Mouse (Mus musculus) cerebellum, postnatal 36 days (tissue): ENCODE measurements at regions not wholly inside any gene's neighbourhood (a gene's known extent, or its start where the extent isn't known, plus 50 kb on each side); places are given as distances from the start of the nearest gene placed in this dataset.

Experiments used
- DNase-seq, 2 experiments: peaks; one replicate each; pipeline ENCODE4 v3.0.0; 2021 to 2022; ENCODE audit warnings: mixed read lengths in 2 of 2

DNA sequence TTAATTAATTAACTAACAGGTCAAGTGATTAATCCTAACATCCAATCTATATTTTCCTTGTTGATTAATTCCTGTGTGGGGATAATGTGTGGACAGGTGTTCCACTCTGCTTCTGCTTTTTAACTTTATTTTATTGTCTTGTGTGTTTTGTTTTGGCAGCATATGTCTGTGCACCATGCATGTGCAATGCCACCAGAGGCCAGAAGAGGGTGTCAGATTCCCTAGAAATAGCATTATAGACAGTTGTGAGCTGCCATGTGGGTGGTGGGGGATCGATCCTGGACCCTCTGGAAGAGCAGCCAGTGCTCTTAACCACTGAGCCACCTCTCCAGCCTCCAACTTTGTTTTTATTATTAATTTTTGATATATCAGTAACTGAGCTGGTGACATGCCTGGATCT lies 65.6 kb downstream of the En1 start:
- DNase-seq, result no peak

DNA sequence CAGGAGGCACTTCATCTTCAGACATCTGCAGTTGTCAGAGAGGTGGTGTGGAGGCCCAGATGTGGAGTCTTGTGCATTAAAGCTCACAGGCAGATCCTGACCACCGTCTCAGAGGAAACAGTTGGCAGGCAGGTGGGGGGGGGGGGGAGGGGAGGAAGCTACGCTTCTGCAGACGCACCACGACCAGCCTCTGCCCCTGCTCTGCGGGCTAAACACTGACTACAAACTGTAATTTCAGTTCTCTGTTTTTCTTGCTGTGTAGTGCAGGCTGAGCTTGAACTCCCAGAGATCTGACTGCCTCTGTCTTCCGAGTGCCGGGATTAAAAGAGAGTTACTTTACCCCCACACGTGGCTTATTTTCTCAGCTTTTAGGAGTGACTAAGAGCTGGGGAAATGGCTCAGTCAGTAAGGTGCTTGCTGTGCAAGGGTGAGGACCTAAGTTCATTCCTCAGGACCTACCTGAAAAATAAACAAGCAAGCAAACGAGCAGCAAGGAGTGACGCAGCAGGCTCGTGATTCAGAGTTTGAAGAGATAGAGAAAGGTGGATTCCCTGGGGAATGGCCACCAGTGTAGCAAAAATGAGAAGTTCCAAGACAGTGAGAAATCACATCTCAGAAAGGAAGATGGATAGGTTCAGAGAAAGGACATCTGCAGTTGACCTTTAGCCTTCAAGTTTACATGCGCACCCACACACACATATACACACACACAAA lies 81.5 kb downstream of the En1 start:
- no peak for DNase-seq

DNA sequence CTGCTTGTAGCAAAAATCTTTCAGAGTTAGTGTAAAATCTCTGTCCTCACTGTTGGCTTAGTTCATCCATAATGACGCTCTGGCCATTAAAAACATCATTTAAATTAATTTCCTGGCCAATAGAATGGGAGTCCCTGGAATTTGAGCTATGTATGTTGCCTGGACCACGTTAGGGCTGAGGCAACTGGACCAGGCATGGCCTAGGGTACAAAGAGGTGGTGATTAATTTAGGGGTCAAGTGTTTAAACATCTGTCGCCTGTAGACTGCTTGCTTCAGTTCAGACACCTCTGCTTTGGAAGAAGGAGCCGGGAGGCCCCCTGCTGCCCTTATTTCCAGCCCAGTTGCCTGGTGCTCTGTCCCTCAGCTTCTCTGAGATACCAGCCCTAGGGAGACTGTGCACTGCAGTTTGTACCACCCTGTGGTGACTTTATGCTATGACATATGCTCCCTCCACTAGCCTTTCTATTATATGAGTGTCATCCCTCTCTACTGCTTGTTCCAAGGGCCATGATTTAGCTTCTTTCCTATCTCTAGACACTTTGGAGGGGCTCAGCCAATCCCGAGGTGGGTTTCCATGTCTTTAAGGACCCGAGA lies 83.5 kb downstream of the En1 start:
- no peak for DNase-seq

DNA sequence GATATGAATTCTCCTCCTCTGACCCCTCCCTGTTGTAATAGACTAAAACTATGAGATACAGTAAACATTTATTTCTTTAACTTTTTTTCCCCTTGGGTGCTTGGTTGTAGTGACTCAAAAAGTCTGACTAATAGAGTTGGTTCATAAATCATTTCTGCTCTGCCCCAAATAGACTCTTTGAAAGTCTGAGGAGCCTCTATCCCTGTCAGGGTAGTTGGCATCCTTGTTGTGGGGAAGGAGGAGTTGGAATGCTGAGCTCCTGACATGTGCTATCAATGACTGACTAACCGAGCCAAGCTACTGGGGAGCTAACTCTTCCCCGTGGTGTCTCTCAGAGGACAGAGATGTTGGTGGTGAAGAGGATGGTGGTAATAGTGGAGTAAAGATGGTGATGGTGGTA lies 89.4 kb downstream of the En1 start:
- DNase-seq, result no peak

DNA sequence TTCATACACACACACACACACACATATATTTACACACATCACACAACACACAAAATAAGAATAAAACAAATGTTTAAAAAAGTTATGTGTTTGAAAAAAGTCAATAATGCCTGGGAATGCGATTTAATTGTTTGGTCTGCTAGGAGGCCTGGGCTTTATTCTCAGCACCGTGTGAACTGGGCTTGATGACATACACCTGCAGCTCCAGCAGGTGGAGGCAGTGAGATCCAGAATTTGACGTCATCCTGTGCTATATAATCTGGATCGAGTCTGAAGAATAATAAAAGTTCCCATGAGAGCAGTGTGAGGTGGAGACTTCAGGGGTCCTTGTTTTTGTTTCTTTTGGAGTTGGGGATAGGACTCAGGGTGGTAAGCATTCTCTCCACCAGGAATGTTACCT lies 96.0 kb downstream of the En1 start:
- DNase-seq, result no peak

DNA sequence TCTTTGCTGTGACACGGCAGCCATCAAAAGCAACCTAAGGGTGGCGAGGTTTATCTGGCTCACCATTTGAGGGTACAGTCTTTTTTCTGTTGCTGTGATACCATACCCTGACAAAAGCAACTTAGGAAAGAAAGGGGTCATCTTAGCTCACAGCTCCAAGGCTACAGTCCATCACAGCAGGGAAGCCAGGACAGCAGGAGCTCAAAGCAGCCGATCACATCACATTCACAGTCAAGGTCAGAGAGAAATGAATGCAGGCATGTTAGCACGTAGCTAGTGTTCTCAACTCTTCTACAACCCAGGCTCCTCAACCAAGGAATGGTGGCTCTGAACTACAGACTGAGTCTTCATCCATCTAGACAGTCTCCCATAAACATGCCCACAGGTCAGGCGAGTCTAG lies 102.0 kb downstream of the En1 start:
- no peak for DNase-seq

DNA sequence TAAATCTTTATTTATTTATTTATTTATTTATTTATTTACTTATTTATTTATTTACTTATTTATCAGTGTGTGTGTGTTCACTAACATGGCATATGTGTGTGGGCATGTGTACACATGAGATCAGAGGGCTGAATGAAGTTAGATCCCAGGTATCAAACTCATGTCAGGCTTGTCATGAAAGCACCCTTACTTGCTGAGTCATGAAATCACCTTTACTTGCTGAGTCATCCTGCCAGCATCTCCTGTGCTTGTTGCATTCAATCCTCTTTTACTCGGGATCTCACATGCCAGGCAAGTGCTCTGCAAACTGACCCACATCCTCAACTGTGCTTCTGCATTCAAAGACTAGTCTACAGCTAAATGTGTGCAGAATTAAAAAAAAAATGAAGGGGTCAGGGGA lies 103.8 kb downstream of the En1 start:
- no peak for DNase-seq

DNA sequence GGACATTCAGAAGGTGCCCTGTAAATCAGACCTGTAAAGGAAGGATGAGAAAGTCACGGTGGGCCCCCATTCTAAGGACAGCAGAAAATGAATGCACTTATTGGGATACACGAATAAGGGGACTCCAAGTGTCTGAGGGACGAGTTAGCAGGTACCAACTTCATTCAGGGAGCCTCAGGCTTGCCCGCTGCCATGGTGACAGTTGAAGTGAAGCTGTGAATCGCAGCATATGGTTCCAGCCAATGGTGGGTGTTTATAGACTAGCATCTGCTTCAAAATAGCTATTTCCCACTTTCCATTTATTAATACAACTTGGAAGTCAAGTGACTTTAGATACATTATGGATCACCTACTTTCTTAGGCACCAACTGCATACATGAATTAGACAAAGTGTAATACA lies 106.3 kb downstream of the En1 start:
- DNase-seq, result no peak

DNA sequence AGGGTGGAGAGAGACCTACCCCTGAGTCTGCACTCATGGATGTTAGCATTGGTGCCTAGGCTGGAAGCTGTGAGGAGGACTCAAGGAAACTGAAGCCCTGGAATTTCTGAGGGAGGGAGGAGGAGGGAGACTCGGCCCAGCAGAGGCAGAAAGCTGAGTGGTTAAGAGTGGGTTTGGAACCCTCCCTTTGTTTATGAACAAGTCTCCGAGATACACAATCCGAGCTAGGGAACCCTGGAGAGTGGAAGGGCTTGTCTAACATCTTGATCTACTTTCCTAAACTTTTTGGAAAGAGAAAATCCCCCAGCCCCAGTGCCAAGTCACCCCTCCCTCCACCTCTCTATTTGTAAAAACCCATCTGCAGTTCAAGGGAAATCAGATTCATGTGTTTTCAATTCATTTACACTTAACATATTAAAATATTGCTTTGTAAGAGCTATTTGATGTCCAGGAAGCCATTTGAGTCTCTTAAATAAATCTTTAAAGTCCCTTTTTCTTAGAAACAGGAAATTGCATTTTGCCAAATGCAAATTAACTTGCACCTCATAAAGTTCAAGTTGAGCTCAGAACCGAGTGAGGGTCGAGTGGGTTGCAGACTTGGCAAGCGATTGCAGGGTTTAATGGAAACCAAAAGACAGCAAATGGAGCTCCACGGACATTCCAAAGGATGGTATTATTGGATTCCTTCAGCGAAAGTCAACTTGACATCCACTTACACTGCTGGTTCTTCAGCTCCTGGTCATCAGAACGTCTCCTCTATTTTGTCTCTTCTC lies 113.1 kb downstream of the En1 start:
- DNase-seq, result no peak

DNA sequence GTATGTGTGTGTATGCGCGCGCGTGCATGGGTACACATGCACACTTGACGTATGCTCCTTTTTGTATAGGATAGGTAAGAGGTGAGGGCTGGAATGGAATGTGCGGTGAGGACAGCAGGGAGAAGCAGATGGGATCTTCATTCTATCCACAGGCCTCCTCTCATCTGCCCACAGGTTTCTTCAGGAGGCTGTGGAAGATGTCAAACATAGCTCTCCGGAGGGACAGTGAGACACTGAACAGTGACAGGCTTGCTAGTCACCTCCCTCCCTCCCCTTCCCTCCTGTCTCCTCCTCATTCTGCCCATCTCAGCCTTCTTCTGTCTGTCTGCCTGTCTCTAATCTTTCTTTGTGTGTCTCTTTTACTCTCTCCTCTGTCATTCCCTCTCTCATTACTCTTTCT lies 124.6 kb downstream of the En1 start:
- DNase-seq, result no peak

DNA sequence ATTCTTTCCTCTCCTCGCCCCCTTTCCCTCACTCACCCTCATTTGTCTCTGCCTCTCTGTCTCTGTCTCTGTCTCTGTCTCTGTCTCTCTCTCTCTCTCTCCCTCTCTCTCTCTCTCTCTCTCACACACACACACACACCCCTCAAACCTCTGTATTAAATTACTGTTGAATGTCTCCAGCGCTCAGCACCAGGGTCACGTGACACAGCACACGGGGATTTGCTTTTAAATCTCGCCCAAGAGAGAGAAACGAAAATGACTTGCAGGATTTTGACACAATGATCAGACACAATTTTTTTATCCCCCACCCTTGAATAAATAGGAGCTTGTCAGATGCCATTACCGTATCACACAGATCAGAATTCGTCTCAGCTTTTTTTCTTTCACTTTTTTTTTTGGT lies 125.2 kb downstream of the En1 start:
- no peak for DNase-seq

DNA sequence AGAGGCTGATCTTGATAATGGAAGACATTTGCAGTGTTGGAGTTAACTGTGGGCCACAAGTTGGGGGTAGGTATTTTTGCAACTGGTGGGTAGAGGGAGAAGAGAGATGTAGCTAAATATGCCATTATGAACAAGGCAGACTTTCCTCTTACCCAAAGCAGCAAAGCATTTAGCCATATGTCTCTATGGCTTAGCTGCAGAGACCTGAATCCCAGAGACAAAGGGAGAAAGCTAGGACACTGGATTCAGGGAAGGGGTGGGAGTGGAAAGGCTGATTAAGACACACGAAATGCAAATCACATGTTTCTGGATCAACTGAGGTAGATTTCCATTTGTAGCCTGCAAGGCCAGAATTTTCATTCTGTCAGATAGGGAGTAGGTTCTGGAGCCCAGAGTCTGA lies 129.8 kb downstream of the En1 start:
- no peak for DNase-seq

DNA sequence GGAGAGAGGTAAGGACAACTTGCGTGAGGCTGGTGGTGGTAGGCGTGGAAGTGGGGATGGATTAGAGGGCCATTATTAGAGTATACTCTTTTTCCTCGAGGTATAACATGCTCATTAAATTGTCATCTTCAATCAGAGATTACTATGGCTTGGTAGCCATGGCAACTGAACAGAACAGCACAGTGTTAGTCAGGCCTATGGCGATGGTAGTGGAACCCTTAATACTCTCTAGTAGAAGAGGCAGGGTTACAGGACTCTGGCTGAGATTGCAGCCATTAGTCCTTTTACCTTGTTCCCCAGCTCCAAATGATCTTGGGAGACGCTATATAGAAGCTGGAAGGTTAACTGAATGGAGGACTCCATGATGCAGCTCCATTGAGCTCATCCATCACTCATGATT lies 131.5 kb downstream of the En1 start:
- no peak for DNase-seq

DNA sequence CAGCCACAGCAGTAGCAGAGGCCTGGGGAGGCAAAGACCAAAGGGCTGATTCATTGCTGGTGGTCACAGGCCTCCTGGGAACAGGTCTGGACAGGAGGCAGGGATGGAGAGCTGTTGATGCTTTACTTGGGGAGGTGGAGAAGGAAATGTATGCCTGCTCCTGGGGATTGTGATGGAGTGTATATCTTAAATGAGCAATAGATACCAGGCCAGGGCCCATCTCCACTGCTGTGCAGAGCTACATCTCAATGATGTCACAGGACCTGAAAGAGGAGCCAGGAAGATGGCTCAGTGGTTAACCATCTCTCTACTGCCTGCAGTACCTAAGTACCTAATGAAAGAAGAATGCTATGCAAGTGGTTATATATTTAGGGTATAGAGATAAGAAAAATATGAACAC lies 132.6 kb downstream of the En1 start:
- no peak for DNase-seq

DNA sequence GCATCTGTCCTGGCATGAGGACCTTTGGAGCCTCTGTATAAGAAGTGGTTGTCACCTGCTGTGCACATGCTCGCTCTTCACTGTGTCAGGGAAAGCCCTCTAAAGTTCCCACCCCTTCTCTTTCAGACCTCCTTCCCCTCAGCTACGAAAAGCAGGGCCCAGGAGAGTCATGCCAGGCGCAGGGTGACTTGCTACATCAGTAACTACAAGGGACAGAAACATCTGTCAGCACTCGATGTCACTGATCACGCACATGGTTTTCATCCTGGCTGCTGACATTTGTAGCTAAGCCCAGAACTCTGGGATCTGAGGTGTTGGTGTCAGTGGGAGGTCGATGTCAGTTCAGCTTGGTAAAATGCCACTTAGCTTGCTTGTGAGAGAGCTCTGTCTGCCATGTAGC lies 137.3 kb downstream of the En1 start:
- DNase-seq, result no peak

DNA sequence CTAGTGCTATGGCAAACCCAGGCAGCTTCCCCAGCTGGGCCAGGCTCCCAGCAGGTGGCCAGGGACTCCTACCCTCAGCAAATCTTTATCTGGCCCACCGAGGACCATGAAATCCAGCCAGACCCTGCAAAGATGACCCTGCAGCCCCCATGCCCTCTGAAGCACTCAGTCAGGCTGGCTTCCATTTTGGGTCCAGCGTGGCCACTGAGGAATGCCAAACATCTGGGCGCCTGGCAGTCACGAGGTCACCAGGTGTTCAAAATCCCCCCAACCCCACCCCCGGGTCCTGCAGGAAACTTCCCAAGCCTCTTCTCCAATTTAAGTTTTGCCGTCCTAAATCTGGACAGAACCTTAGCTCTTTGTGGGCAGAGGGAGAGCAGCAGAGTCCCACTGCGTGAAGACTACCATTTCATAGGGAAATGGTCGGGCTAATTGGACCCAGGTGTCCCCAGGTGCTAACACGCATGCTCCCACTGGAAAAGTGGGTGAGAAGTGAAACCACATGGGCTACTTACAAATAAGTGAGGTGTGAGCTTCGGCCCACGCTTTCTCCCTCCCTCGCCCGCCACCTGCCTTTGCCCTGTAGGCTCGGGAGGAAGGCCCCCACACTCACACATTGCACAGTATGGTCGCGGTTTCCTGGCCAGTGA lies 139.0 kb downstream of the En1 start:
- DNase-seq, result no peak

DNA sequence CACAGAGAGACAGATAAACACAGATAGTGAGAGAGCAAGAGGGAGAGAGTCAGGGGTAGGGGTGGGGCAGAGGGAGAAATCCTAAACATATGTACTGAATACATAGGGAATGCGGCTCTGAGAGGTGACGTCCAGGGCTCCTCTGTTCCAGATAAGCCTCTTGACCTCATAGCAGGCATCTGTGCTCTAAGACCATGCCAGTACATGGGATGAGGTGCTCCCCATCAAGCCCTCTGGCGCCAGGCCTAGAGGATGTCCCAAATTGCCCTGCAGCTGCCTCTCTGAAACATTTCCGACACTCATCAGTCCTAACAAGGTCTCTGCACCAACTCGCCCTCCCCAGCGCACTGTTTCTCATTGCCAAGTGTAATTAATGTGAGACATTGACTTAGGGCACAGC lies 146.7 kb downstream of the En1 start:
- DNase-seq, result no peak

DNA sequence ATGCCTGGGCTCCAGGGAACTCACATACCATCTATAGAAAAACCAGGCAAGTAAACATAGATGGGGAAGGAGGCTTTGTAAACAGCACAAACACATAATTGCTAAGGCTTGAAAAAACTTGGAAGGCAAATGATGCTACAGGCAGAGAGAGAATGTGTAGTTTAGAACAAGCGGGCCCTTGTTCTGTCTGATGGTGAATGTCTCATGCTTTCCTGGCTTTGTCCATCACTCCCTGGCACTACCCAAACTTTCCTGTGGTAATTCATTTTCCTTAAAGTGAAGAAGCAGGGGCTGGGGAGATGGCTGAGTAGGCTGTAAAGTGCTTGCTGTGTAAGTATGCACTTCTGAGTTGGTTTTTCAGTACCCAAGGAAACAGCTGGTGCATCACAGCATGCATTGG lies 151.2 kb downstream of the En1 start:
- DNase-seq, result no peak

DNA sequence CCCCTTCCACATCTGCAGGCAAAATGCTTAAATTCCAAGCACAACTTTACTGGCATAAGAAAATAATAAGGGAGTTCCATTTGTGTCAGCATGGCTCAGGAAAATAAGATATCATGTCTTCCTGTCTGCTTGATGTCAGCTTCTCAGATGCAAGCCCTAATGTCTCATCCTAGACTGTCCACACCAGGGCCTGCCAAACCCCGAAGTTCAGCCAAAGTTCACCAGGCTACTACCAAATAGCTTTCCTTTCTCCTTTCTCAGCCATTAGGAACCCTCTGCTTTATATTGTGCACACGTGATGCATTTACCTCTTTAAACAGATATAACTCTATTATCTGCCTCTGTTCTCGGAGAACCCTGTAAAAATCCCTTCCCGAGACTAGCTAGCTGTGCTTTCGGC lies 152.1 kb downstream of the En1 start:
- no peak for DNase-seq

DNA sequence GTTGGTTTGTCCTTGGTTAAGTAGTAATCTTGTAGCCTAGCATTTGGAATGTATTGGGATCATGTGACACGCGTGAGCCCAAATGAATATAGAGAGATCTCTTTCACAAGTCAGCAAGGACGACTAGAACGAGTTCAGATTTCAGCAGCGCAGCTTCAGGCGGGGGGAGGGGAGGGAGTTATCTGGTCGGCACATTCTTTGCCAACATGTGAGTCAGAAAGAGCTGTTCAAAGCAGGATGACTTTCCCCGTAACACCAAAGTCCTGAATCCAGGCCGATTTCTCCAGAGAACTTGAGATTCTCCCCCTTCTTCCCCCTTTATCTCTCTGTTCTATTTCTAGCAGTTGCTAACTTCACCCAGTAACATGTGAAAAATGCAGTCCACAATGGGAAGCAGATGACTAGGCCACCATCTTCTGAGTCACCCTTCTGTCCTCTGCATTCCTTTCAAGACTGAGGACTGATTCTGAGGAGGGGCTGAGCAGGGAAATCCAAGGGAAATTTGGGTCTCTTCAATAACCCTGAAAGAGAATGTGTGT lies 155.1 kb downstream of the En1 start:
- DNase-seq, result no peak

DNA sequence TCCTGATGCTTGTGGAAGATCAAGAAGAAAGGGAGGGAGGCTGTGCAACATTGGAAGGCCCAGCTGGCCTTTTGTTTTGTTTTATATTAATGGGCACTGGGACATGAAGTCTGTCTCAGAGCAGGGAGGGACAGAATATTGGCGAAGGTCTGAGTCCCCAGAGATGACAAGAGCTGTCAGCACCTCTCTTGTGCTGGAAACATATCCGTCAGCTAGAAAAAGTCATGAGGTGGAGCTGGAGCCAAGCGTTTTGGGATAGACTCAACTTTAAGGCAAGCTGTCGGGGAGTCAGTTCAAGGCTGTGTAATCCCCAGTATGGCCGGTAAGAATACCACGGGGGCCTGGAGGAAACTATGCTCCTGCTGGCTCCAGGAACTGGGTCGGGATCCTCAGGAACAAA lies 156.0 kb downstream of the En1 start:
- DNase-seq, result no peak

DNA sequence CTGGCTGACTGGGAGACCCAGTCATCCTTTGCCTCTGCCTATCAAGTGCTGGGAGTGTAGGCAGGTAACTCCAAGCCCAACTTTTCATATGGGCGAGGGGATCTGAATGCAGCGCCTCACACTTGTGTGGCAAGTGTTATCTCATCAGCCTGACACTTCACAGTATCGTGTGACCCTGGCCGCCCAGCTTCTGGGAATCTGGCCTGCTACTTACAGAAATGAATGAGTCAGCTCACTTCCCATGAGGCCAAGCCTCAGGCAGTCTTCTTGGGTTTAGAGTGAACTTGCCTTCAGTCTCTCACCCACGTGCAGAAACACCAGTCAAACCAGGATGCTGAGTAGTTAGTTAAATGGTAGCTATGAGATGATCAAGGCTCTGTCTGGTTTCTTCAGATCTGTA lies 156.5 kb downstream of the En1 start:
- no peak for DNase-seq

DNA sequence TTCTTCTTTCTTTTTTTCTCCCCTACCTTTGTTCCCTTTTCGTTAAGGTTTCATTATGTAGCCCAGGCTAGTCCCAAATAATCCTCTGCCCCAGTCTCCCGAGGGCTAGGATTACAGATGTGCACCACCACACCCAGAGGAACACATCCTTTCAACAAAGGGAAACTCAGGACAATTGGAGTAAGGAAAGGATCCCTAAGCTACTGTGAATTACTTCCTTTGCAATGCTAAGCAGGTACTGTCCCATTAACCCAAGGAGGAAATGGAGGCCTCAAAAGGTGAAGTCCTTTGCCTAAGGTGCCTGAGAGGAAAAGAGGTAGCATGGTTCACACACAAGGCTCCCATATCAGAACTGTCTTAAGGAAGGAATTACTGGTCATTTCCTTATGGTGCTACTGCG lies 157.2 kb downstream of the En1 start:
- DNase-seq, result no peak

DNA sequence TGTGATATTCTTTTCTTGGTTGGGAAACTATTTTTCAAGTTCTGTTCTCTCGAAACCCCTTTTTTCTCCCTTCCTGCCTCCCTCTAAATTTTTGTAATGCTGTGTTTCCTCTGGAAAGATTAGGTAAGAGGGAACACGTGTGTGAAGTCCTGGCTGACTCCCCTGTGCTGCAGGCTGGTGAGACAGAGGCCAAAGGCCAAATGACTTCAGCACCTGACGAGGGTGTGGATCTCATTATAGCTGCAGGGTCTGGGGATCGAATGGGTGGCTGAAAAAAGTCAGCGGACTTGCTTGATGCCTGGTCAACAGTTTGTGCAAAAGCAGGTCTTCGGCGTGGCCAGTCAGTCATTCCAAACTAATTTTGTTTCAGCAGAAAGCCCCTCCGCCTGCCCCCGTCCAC lies 159.1 kb downstream of the En1 start:
- no peak for DNase-seq
